Mouse (Mus musculus) erythroblast, embryonic 14.5 days (primary cell): Measurements from ENCODE around the gene Ppp1r12c.

Experiments used
- GATA1 ChIP-seq: IDR thresholded peaks from 2 replicates; pipeline ENCODE4 v1.6.1; 2012; ENCODE audit warnings: low read length, inconsistent platforms, mixed read lengths
- TAL1 ChIP-seq: IDR thresholded peaks from 3 replicates; pipeline ENCODE4 v1.6.1; 2012; ENCODE audit warnings: low read length, inconsistent platforms, mixed read lengths

- TF ChIP-seq TAL1 (no peak), GATA1 (no peak)
Measured at GRCm38 (mm10) chr7:4511489-4512224, 10.2 kb upstream of the Ppp1r12c start.
